Mouse (Mus musculus) heart, postnatal 14 days (tissue): ENCODE measurements around the gene 1810010H24Rik. TPM values are rescaled to one million over a fixed set of nuclear protein-coding genes. Genes with fewer than 3 reads are reported as not detected.
"Not testable (repeated sequence)": the region's sequence is repeated elsewhere in the genome, so short reads cannot be mapped to it uniquely, and the experiment has no call there.

Experiments
- DNase-seq, 2 experiments: peaks; one replicate each; pipeline ENCODE4 v3.0.0; 2021 to 2022
- intact Hi-C: fragments of 180-260 bp; cut with DNase I; formaldehyde crosslinking; loops from one replicate; pipeline ENCODE4 v1.15.1; 2025
- total RNA-seq, 2 experiments: library from RNA; stranded (reverse); gene quantifications; 2 replicates each; pipeline ENCODE4 v1.2.3; 2021

Gene 1810010H24Rik
- total RNA-seq, 2 experiments from 2014 or later, result 1.8 to 2.7 TPM

GRCm38 (mm10) chr11:107034085-107034810 is 8.8 kb downstream of the 1810010H24Rik start:
- no peak for DNase-seq
- intact Hi-C loops, result no loop called here

- intact Hi-C loops, result no loop called here
- no peak for DNase-seq
These were observed 13.9 kb downstream of the 1810010H24Rik start for GRCm38 (mm10) chr11:107039417-107039816.

GRCm38 (mm10) chr11:107041396-107041795 is 15.9 kb downstream of the 1810010H24Rik start:
- intact Hi-C loops, result loop anchor here (5.0 kb wide), 1 partner anchor 194 kb away; no protein-coding TSS in a partner anchor
- no peak for DNase-seq

GRCm38 (mm10) chr11:107043361-107043760 is 17.9 kb downstream of the 1810010H24Rik start:
- intact Hi-C loops, result loop anchor here (5.0 kb wide), 1 partner anchor 196 kb away; no protein-coding TSS in a partner anchor

GRCm38 (mm10) chr11:107044321-107044720 is 18.8 kb downstream of the 1810010H24Rik start:
- intact Hi-C loops, result loop anchor here (5.0 kb wide), 1 partner anchor 197 kb away; no protein-coding TSS in a partner anchor
- DNase-seq, result peak; percentile 69 to 79

More at GRCm38 (mm10) chr11:107043361-107043760, 17.9 kb downstream of the 1810010H24Rik start:
- DNase-seq, result no peak

GRCm38 (mm10) chr11:107045546-107045945 is 20.1 kb downstream of the 1810010H24Rik start:
- intact Hi-C loops, result no loop called here
- DNase-seq, result no peak

GRCm38 (mm10) chr11:107046766-107047620 is 21.5 kb downstream of the 1810010H24Rik start:
- intact Hi-C loops, result no loop called here
- DNase-seq, result no peak

- intact Hi-C loops, result no loop called here
- no peak for DNase-seq
These were observed 29.4 kb downstream of the 1810010H24Rik start for GRCm38 (mm10) chr11:107054870-107055269.

- DNase-seq, result peak in 1 of 2 experiments; percentile 26
- intact Hi-C loops, result no loop called here
These were observed 31.9 kb downstream of the 1810010H24Rik start for GRCm38 (mm10) chr11:107057391-107057790.

GRCm38 (mm10) chr11:107059634-107060033 is 34.2 kb downstream of the 1810010H24Rik start:
- DNase-seq, intact Hi-C loops: not testable (repeated sequence)

- intact Hi-C loops, result no loop called here
- no peak for DNase-seq
These were observed 35.5 kb downstream of the 1810010H24Rik start for GRCm38 (mm10) chr11:107060941-107061340.

- intact Hi-C loops, result no loop called here
- no peak for DNase-seq
These were observed 37.6 kb downstream of the 1810010H24Rik start for GRCm38 (mm10) chr11:107063067-107063466.

GRCm38 (mm10) chr11:107064590-107064989 is 39.1 kb downstream of the 1810010H24Rik start:
- intact Hi-C loops, result no loop called here
- DNase-seq, result no peak

- intact Hi-C loops, result no loop called here
- no peak for DNase-seq
These were observed 39.8 kb downstream of the 1810010H24Rik start for GRCm38 (mm10) chr11:107065216-107065785.

Other genes with a start within 250 kb of the 1810010H24Rik start
- gene Polg2, start 246.1 kb upstream of the 1810010H24Rik start, total RNA-seq, result 1 to 10 TPM; 3.8 to 4.1 TPM
- gene Ddx5, start 236.5 kb upstream of the 1810010H24Rik start, total RNA-seq, result 100 to 1,000 TPM; 425 to 428 TPM
- 1 to 10 TPM; 8.2 to 8.3 TPM for gene Cep95, start 236.4 kb upstream of the 1810010H24Rik start, total RNA-seq
- 10 to 100 TPM; 36.4 to 39.4 TPM for gene Smurf2, start 105.0 kb upstream of the 1810010H24Rik start, total RNA-seq
- 100 to 1,000 TPM in 1 of 2 experiments, 10 to 100 TPM in 1; 84.2 to 103 TPM for gene Kpna2, start 26.1 kb upstream of the 1810010H24Rik start, total RNA-seq
- gene Bptf, start 106.4 kb downstream of the 1810010H24Rik start, total RNA-seq, result 10 to 100 TPM; 34.8 to 38.6 TPM
- 10 to 100 TPM; 17.2 to 19.4 TPM for gene Nol11, start 163.7 kb downstream of the 1810010H24Rik start, total RNA-seq